Mouse (Mus musculus) liver, embryonic 14.5 days (tissue): ENCODE measurements around the gene Smim14.

Source experiments
- CTCF ChIP-seq: IDR thresholded peaks from 2 replicates; pipeline ENCODE4 v1.5.1; 2016; ENCODE audit warnings: antibody characterized with exemption, low read depth, control low read depth
- EP300 ChIP-seq: IDR thresholded peaks from 2 replicates; pipeline ENCODE4 v1.6.1; 2016; ENCODE audit warnings: antibody characterized with exemption, low read depth

- TF ChIP-seq CTCF (no peak), EP300 (no peak)
Observed at GRCm38 (mm10) chr5:65505786-65506185, 31.2 kb downstream of the Smim14 start.
